Mouse (Mus musculus) testis, adult 2 months (tissue): ENCODE measurements around the gene C77080. TPM values are rescaled to one million over a fixed set of nuclear protein-coding genes. Genes with fewer than 3 reads are reported as not detected.
A peak's percentile ranks its signal among the peaks of the same experiment; 100 is the strongest.

Experiments used
- H3K27ac ChIP-seq: fragments of 200-500 bp; 2 replicates; pipeline ENCODE4 v1.5.1; 2012; ENCODE audit warnings: low read depth, low read length; ENCODE audit not compliant: control insufficient read depth, insufficient read depth
- H3K27me3 ChIP-seq: fragments of 200-500 bp; 2 replicates; pipeline ENCODE4 v1.6.1; 2012; ENCODE audit warnings: mild to moderate bottlenecking, low read length, moderate library complexity; ENCODE audit not compliant: control insufficient read depth, insufficient read depth
- H3K36me3 ChIP-seq: fragments of 200-500 bp; 2 replicates; pipeline ENCODE4 v1.6.1; 2012; ENCODE audit warnings: mild to moderate bottlenecking, low read length; ENCODE audit not compliant: control insufficient read depth, insufficient read depth
- H3K4me1 ChIP-seq: fragments of 200-500 bp; 2 replicates; pipeline ENCODE4 v1.6.1; 2012; ENCODE audit warnings: low read length; ENCODE audit not compliant: control insufficient read depth, insufficient read depth
- H3K4me3 ChIP-seq: fragments of 200-500 bp; 2 replicates; pipeline ENCODE4 v1.5.1; 2012; ENCODE audit warnings: low read depth, mild to moderate bottlenecking, low read length, moderate library complexity, mixed read lengths; ENCODE audit not compliant: control insufficient read depth
- CTCF ChIP-seq: fragments of 200-500 bp; IDR thresholded peaks from 2 replicates; pipeline ENCODE4 v1.5.1; 2012; ENCODE audit warnings: low read depth, mild to moderate bottlenecking, inconsistent platforms, low read length, moderate library complexity; ENCODE audit not compliant: control insufficient read depth, insufficient read depth, insufficient replicate concordance
- POLR2A ChIP-seq: fragments of 200-500 bp; IDR thresholded peaks from 2 replicates; pipeline ENCODE4 v1.6.1; 2012; ENCODE audit warnings: low read depth, mild to moderate bottlenecking, inconsistent platforms, low read length, moderate library complexity; ENCODE audit not compliant: control insufficient read depth
- polyA plus RNA-seq: library from polyadenylated mRNA; depleted of rRNA; stranded (reverse); fragments of >200 nt; gene quantifications from 2 replicates; pipeline ENCODE4 v1.2.3, GENCODE M21; 2012

The C77080 gene
- polyA plus RNA-seq, 1 experiment = 1.4 TPM

GRCm38 (mm10) chr4:129268698-129269097, 7.5 kb upstream of the C77080 start:
- Histone ChIP-seq H3K4me1 (no peaks in the 10 kb centered on the region; the same call in 1 of the 2 replicates), H3K36me3 (no peaks in the 10 kb centered on the region), H3K27me3 (no peaks in the 10 kb centered on the region), H3K27ac (no peak overlapping the region), H3K4me3 (no peak overlapping the region)
- no peak for TF ChIP-seq POLR2A
- no peak for TF ChIP-seq CTCF

GRCm38 (mm10) chr4:129266821-129267220, 5.6 kb upstream of the C77080 start:
- no peak overlapping the region for H3K4me3 ChIP-seq
- no peak for TF ChIP-seq CTCF
- no peak for TF ChIP-seq POLR2A
- no peak overlapping the region for H3K27ac ChIP-seq
- H3K27me3 ChIP-seq = no peaks in the 10 kb centered on the region
- H3K36me3 ChIP-seq = no peaks in the 10 kb centered on the region
- H3K4me1 ChIP-seq = peaks cover 5% of the 10 kb centered on the region; the same call in 1 of the 2 replicates

GRCm38 (mm10) chr4:129266191-129266590, 5.0 kb upstream of the C77080 start:
- Histone ChIP-seq H3K4me3 (no peak overlapping the region), H3K27ac (no peak overlapping the region), H3K27me3 (no peaks in the 10 kb centered on the region), H3K4me1 (peaks cover 5% of the 10 kb centered on the region; the same call in 1 of the 2 replicates), H3K36me3 (no peaks in the 10 kb centered on the region)
- TF ChIP-seq POLR2A = no peak
- no peak for TF ChIP-seq CTCF

- no peak overlapping the region for H3K4me3 ChIP-seq
- H3K27ac ChIP-seq = peak overlapping the region; percentile 43; the same call in 1 of the 2 replicates
- no peaks in the 10 kb centered on the region for H3K36me3 ChIP-seq
- no peak for TF ChIP-seq CTCF
- no peak for TF ChIP-seq POLR2A
- peaks cover 5% of the 10 kb centered on the region; the same call in 1 of the 2 replicates for H3K4me1 ChIP-seq
- no peaks in the 10 kb centered on the region for H3K27me3 ChIP-seq
These were observed 2.2 kb upstream of the C77080 start for GRCm38 (mm10) chr4:129263225-129264021.

- Histone ChIP-seq H3K27ac (no peak overlapping the region), H3K4me1 (peaks cover 15% of the 10 kb centered on the region)
These were observed 526 bp downstream of the C77080 start for GRCm38 (mm10) chr4:129260678-129261077.

GRCm38 (mm10) chr4:129259101-129259500, 2.1 kb downstream of the C77080 start:
- TF ChIP-seq CTCF (no peak), POLR2A (no peak)
- no peak overlapping the region for H3K27ac ChIP-seq
- H3K27me3 ChIP-seq = no peaks in the 10 kb centered on the region
- peaks cover 21% of the 10 kb centered on the region for H3K4me1 ChIP-seq
- H3K4me3 ChIP-seq = no peak overlapping the region
- no peaks in the 10 kb centered on the region for H3K36me3 ChIP-seq

More at GRCm38 (mm10) chr4:129260678-129261077, 526 bp downstream of the C77080 start:
- Histone ChIP-seq H3K27me3 (no peaks in the 10 kb centered on the region), H3K4me3 (no peak overlapping the region), H3K36me3 (no peaks in the 10 kb centered on the region)
- TF ChIP-seq CTCF (no peak), POLR2A (no peak)

GRCm38 (mm10) chr4:129256450-129257380, 4.5 kb downstream of the C77080 start:
- Histone ChIP-seq H3K27ac (peak overlapping the region; percentile 60), H3K36me3 (no peaks in the 10 kb centered on the region), H3K4me1 (peaks cover 16% of the 10 kb centered on the region), H3K4me3 (peak overlapping the region; percentile 66), H3K27me3 (no peaks in the 10 kb centered on the region)
- TF ChIP-seq POLR2A (peak; percentile 42; the same call in 1 of the 2 replicates), CTCF (no peak)
